ENCODE assay signal across 9 mouse cellular contexts in genomic region chr13:3708896-3709631, GRCm38 (mm10).
DNase-seq lines count a peak whose midpoint lies in the region; ATAC-seq and TF ChIP-seq lines count a peak whose summit lies in the region.
"Had no signal": no experiment of that assay in that cellular context is flagged by ENCODE, and none has a peak within 500 bp of the region (broad histone marks: within the 10 kb centered on the region; RNA-seq: fewer than 3 reads in every experiment).

No protein-coding gene starts in this region.

- H3K79me2 ChIP-seq in heart, adult 2 months (replicated peaks; ENCODE audit: control insufficient read depth, insufficient read depth, low read length): no peaks in the 10 kb centered on the region

- H3K27me3 ChIP-seq in heart, adult 2 months (ENCODE audit: control insufficient read depth, insufficient read depth, low read length): no peaks in the 10 kb centered on the region
- H3K27me3 ChIP-seq in limb, embryonic 15.5 days: no peaks in the 10 kb centered on the region

- intact Hi-C loops in heart, adult 2 months (cut with DNase I): loop anchor here (5.0 kb wide), 1 partner anchor 38 kb away; no protein-coding TSS in a partner anchor
- intact Hi-C loops in heart, postnatal 14 days (cut with DNase I): no loop called here

- no peak for TF ChIP-seq EP300 in heart, adult 2 months (IDR thresholded peaks at IDR 0.05; ENCODE audit: insufficient read depth, low read depth, low read length)

- peak in 1 of 2 experiments; percentile 23 for DNase-seq in heart, adult 2 months
- no peak for DNase-seq in heart, postnatal 14 days
- DNase-seq in embryo, embryonic 11.5 days (ENCODE audit: low read depth, low spot score): peak; percentile 65
- DNase-seq in heart, postnatal 4 days: peak; percentile 26
- no peak for DNase-seq in cerebellum, postnatal 4 days (ENCODE audit: low spot score in 2 of 2)
- no peak for DNase-seq in adrenal gland, adult 8-10 months
- DNase-seq: cerebellum, adult 11 months had no signal

- peaks cover 6% of the 10 kb centered on the region for H3K36me3 ChIP-seq in heart, adult 2 months (ENCODE audit: control insufficient read depth, insufficient read depth, low read length)
- no peaks in the 10 kb centered on the region for H3K36me3 ChIP-seq in limb, embryonic 15.5 days

- no peaks in the 10 kb centered on the region for H3K9me3 ChIP-seq in limb, embryonic 15.5 days

- no peak for TF ChIP-seq CTCF in heart, adult 2 months (IDR thresholded peaks at IDR 0.05)

- peak; percentile 92 for ATAC-seq in limb, embryonic 15.5 days (ENCODE audit: insufficient number of reproducible peaks, low FRiP score, low TSS enrichment, low read depth)
- ATAC-seq in erythroblast, adult 5-6 weeks (replicated peaks; ENCODE audit: low FRiP score, poor library complexity, severe bottlenecking): no peak

- H3K4me1 ChIP-seq in heart, adult 2 months (ENCODE audit: control insufficient read depth, insufficient read depth, low read length): peaks cover 6% of the 10 kb centered on the region
- peaks cover 25% of the 10 kb centered on the region for H3K4me1 ChIP-seq in limb, embryonic 15.5 days

- H3K4me3 ChIP-seq in heart, adult 2 months: no peak overlapping the region
- H3K4me3 ChIP-seq in limb, embryonic 15.5 days: 0 out of 2 replicates have a peak overlapping the region, but pooled peaks have one; percentile 0

- H3K4me2 ChIP-seq in limb, embryonic 15.5 days: peak overlapping the region; percentile 25

- H3K9ac ChIP-seq in heart, adult 2 months (ENCODE audit: low read depth, low read length): peak overlapping the region; percentile 38; the same call in 1 of the 2 replicates
- no peak overlapping the region for H3K9ac ChIP-seq in limb, embryonic 15.5 days

- H3K27ac ChIP-seq in heart, adult 2 months: peak overlapping the region; percentile 75
- peak overlapping the region; percentile 81 for H3K27ac ChIP-seq in limb, embryonic 15.5 days

- 16% methylated on average over 14 of the region's 14 CpGs for WGBS in heart, adult 2 months
- 23% methylated on average over 14 of the region's 14 CpGs for WGBS in limb, embryonic 15.5 days

- no peak for TF ChIP-seq POLR2A in heart, adult 2 months (IDR thresholded peaks at IDR 0.05; ENCODE audit: insufficient read depth, low read depth, low read length)

Comparison
In these comparisons a context has a peak if more than half of its experiments do, and no peak if none do; other contexts are left out.
1. DNase-seq: peak in embryo, embryonic 11.5 days (single experiment) and heart, postnatal 4 days (single experiment); none in heart, postnatal 14 days (0 of 2), cerebellum, postnatal 4 days (0 of 2) and adrenal gland, adult 8-10 months (single experiment).